Mouse (Mus musculus) fat pad, adult 2 months (tissue): Measurements from ENCODE around the gene Sez6l.

Source experiments
- DNase-seq: peaks from one replicate; pipeline ENCODE4 v3.0.0-alpha.2; 2011; ENCODE audit warnings: low read depth, low spot score; ENCODE audit errors: extremely low read depth

Gene Sez6l

DNA sequence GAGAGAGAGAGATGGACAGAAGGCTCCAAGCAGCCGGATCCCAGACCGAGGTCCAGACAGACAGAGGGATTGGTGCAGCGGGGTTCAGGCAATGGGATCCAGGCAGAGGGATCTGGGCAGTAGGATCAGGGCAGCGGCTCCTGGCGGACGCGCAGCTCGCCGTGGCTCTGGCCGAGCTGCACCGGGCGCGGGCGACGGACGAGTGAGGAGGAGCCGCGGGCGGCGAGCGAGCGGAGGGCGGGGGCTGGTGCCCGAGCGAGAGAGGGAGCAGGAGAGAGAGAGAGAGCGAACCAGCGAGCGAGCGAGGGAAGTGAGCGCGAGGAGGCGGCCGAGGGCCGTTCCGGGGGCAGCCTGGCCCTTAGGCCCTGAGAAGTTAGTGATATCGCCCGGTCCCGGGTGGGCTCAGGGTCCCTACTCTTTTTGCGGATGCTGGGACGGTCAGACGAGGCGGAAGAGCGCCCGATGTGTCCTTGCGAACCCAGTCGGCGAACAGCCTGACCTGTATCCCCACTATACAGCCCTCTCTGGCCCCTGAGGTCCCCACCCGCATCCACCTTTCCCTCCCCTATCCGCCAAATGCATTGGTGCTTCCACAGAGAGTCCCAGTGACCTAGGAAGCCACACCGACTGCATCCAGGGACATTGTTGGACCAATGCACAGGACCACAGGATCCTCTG is at the start of gene Sez6l:
Gene Sez6l (minus strand): TSS at position 193 of the 678 bp plus-strand sequence.
- DNase-seq = no peak

DNA sequence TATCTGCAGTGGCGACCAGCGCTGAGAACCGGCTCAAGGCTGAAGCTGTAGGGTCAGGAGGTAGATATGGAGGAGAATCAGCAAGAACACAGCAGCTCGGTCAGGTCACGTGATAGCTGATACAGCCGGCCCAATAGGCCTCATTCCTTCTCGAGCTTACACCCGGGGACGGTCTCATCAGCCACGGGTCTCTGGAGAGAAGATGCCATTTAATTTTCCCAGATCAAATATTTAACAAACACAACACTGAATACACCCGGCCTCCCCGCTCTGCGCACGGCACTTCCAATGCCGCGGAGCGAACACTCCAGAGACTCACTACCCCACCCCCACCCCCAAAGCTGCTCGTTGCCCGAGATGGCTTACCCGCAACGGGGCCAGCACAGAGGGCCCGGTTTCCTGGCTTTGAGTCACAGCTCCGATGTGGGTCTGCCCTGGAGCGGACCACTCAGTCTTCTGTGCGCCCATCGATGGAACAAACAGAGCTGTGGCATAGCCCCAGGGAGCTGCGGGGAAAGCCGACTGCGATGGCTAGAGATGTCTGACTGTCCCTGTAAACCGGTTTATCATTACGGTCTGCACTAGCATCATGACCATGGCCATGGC is 48.7 kb upstream of the Sez6l start:
- DNase-seq = no peak

- DNase-seq = no peak
These were observed 46.0 kb upstream of the Sez6l start for GRCm38 (mm10) chr5:112622946-112623345.

DNA sequence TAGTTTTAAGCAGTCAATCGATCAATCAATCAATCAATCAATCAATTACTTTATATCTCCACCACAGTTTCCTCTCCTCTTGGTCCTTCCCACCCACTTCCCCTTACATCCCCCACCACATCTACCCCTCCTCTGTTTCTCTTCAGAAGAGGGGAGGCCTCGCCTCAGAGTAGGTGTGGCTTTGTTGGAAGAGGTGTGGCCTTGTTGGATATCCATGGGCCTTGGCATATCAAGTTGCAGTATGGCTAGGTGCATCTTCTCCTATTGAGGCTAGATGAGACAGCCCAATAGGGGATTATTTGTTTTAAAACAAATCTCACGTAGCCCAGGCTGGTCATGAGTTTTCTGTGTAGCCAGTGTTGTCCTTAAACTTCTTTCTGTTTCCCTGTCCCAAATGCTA is 43.3 kb upstream of the Sez6l start:
- no peak for DNase-seq

DNA sequence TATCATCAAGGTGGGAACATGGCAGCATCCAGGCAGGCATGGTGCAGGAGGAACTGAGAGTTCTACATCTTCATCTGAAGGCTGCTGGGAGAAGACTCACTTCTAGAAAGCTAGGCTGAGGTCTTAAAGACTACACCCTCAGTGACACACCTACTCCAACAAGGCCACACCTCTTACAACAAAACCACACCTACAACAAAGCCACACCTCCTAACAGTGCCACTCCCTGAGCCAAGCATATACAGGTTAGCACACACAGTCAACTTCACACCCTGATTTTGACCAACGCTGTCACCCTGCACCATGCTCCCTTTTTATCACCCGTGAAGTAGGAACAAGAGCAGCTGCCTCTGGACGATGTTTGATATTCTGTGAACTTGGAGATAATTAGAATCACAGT is 42.4 kb upstream of the Sez6l start:
- DNase-seq = no peak

DNA sequence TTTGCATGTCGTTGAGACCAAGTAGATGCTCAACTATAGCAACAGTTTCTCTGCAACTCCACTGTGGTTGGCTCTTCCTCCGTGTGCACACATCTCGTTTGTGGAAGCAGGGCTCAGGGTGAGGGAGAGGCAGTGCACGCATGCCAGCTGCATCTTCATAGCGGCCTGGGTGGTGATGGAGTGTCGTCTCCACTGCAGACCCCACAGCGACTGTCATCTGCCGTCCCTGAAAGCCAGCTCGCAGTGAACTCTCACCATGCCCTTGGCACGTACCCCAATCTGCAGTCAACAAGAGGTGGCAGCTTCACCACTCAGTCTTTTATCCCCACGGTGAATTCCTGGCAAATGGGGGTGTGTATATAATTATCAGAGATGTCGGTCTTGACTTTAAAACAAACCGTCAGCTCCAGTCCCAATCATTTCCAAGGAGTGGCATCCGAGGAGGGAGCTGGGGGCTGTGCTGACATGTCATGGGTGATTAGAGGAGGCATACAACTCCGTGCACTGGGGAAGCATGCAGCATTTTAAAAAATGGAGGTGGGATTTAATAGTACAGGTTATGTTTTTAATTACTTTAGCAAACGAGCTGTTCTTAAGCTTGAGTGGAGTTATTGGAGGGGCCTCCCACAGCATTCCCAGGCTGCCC is 40.7 kb upstream of the Sez6l start:
- no peak for DNase-seq

DNA sequence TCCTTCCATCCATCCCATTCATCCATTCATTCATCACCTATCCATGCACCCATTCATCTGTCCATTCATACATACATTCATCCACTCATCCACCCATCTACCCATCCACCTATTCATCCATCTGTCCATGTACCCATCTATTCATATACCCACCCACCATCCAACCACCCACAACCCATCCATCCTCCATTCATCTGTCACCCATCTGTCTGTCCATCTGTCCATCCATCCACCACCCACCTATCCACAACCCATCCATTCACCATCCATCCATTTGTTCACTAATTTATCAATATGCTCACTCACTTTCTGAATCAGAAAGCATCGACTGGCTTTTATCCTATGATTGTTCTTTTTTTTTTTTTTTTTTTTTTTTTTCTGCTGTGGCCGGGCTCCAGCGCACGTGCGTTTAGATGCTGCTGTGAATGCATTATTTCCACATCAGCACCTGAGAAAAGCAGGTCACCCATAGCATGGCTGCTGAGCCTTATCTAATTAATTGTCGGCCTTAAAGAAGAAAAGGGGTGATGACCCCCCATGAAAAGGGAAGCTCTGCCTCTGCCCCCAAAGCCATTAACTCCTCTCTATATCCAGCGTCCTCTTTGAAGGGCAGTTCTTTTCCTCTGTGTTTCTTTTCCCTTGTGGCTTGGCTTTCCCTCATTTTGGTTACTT is 39.1 kb upstream of the Sez6l start:
- no peak for DNase-seq

- peak; percentile 61 for DNase-seq
These were observed 31.0 kb upstream of the Sez6l start for GRCm38 (mm10) chr5:112607867-112608516.

DNA sequence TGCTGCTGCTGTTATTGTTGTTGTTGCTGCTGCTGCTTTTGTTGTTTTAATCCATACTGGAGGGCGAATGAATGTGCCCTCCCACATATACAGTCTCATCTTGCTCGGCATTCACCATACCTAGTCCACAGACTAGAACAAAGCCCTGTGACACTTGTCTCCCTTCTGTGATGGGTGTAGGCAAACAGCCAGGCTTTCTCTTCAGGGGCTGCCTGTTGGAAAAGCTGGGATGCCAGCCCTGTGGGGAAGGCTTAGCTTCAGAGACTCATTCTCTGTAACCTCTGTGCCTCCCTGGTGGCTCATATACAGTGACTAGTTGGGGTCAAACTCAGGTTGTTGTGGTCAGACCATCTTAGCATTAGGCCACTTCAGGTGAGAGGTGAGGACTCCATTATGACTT is 30.1 kb upstream of the Sez6l start:
- DNase-seq = no peak

- no peak for DNase-seq
These were observed 28.4 kb upstream of the Sez6l start for GRCm38 (mm10) chr5:112605371-112605770.

DNA sequence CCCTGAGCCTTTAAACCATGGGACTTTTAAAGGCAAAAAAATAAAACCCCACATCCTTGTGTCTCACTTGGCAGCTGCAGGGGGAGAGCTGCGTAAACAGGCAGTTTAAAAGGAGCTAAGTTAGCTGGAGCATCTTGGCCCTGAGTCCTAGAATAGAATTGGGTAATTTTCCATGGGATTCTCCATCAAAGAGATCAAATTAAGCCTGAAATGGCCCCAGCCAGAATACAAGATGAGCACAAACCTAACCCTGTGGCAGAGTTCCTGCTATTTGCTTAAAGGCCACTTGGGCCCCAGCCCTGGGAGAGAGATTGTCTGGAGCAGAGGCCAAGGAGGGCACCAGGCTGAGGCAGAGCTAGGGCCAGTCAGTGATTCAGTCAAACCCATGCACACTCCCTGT is 27.3 kb upstream of the Sez6l start:
- DNase-seq = no peak

DNA sequence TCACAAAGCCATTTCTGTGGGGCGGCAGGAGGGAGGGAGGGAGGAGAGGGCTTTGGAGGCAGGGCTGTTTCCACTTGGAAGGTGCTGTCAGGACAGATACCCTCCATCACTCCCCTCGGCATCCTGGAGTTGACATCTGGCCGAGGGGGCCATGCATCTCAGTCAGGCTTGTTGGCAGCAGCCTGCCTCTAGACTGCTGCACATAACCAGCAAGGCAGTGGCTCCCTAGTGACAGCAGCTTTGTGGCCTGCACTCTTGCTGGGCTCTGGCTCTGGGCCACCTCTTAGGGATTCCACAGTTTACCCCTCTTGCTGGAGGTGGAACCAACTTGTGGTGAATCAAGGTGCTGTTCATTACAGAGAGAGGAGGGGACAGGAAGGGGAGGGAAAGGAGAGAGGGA is 26.6 kb upstream of the Sez6l start:
- no peak for DNase-seq

DNA sequence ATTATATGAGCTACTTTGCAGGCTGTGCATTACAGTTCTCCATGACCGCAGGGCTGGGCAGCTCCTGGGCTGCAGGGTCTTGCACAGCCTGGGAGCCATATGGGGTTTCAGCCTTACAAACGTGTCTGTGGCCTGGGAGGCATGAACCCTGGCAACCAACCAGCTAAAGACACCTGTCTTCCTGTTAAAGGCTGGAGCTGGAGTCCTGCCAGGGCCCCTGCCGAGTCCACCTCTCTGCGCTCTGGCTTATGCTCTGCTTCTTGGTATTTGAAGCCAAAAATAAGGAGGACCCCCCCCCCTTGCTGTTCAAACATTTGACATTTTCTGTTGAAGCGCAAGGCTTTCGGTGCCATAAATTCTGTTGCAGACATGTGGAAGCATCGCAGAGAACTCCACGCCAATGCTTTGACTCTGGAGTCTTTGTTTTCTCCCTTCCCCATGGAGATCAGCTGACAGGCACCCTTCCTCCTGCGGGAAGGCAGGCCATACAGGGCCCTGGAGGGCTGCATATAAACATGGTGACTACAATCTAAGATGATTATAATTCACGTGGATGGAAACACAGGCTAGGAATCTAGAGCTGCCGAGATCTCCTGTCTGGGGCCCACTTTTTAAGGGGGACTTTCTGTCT is 23.4 kb upstream of the Sez6l start:
- DNase-seq = no peak

GRCm38 (mm10) chr5:112599538-112600308 is 22.7 kb upstream of the Sez6l start:
- no peak for DNase-seq

DNA sequence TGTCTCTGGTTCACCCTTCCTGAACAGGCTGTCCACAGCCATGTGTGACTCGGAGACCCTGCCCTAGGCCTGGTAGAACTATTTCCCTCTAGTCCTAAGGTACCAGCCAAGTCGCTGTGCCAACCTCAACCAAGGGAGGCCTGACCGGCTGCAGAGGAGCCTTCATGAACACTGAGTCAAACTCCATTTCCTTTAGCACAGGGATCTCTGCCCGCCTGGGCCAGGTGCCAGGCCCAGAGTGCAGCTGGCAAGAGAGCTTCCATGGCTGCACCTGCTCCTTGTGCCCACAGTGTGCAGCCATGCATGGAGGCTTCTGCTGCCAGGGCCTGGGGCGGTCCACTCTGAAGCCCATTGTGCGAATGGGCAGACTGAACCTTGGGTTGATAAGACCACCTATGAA is 20.9 kb upstream of the Sez6l start:
- DNase-seq = no peak

DNA sequence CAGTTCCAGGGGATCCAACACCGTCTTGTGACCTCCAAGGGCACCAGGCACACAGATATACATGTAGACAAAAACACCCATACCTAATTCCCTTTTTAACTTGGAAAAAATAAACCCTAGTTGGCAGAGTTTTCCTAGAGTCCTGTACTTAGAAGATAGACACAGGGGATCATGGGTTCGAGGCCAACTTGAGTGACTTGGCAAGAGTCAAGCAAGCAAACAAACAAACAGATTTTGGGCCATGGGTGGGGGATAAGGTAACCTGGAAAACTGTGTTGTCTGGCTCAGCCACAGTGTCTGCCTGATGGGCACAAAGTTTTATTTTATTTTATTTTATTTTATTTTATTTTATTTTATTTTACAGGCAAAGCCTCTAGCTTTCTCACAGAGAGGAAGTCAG is 20.3 kb upstream of the Sez6l start:
- no peak for DNase-seq

DNA sequence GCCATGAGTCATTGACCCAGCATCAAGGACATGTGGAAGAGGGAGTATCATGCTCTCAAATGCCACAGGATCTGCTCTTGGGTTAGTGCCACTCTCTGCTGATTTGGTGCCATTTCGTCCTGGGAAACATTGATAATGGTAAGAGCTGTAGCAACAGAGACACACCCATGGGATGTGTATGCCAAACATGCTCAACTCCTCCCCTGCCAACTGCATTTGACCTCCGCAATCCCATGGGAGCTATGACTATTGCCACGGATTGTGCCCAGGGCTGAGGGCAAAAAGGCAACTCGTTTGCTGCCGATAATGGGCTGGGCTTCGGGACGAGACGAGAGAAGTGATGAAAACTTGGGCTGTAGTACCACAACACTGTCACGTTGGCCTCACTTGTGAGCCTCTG is 19.7 kb upstream of the Sez6l start:
- no peak for DNase-seq

DNA sequence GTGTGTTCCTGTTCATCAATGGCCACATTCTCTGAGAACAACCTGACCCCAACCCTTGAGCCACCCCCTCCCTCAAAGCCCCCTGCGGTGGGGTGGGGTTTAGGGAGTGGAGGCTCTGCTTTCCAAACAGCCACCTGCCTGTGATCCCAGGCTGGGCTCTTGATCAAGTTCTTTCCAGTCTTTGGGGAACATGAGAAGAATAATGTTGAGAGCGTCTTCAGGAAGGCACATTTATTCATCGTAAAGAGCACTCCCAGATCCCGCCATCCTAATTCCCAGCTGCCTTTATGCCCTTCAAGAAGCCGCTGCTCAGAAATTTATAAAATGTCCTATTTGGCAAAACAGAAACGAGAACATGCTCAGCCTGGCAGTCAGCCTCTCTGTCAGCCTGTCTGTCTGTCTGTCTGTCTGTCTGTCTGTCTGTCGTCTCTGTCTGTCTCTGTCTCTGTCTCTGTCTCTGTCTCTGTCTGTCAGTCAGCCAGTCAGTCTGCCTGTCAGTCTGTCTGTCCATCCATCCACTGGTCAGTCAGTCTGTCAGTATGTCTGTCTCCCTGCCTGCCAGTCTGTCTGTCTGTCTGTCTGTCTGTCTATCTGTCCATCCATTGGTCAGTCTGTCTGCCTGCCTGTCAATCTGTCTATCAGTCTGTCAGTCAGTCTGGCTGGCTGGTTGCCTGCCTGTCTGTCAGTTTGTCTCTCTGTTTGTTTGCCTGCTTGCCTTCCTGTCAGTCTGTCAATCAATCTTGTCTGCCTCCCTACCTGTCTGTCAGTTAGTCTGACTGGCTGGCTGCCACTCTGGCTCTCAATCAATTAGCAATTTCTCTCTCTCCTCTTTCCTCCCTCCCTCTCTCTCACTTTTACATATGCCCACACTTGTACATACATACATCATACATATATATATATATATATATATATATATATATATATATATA is 19.0 kb upstream of the Sez6l start:
- DNase-seq = no peak

- no peak for DNase-seq
These were observed 14.7 kb upstream of the Sez6l start for GRCm38 (mm10) chr5:112591706-112592105.
